Mouse (Mus musculus): ENCODE results near the gene Hddc3.

DNA sequence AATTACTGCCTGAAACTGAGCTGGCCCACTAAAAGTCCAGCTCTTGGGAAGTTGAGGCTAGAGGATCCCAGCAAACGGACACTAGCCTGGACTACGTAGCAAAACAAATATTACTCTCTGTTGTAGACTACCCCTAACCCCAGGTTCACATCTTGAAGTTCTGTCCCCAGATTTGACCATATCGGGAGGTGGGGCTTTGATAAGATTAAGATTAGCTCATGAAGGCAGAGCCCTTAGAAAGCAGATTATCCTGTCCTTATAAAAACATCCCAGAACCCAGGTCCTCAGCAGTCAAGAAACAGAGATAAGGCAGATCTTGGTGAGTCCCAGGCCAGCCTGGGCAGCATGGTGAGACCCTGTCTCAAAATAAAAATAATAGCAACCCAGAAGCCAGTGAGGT, 29.3 kb downstream of the Hddc3 start:
- no peak for TF ChIP-seq TBP (conservative IDR thresholded peaks at IDR 0.05; ENCODE audit: low read depth, low read length)
- no peak for TF ChIP-seq KAT2A (IDR thresholded peaks at IDR 0.05; ENCODE audit: insufficient replicate concordance, low read length)
- TF ChIP-seq CTCF (conservative IDR thresholded peaks at IDR 0.05 in 1 of 2, IDR thresholded peaks at IDR 0.05 in 1 of 2; ENCODE audit: low read depth in 2 of 2, low read length in 2 of 2): no peak
- TF ChIP-seq POLR2A (IDR thresholded peaks at IDR 0.05; ENCODE audit: low read depth, low read length): no peak
- no peak for TF ChIP-seq HCFC1 (IDR thresholded peaks at IDR 0.05; ENCODE audit: low read depth, low read length)
- TF ChIP-seq ZNF384 (IDR thresholded peaks at IDR 0.05; ENCODE audit: low read depth, low read length): no peak
- no peak for TF ChIP-seq POLR2AphosphoS2 (IDR thresholded peaks at IDR 0.05; ENCODE audit: low read depth, low read length)
- TF ChIP-seq MAFK (IDR thresholded peaks at IDR 0.05; ENCODE audit: insufficient replicate concordance, low read length): no peak
- TF ChIP-seq CHD2 (IDR thresholded peaks at IDR 0.05; ENCODE audit: low read length): no peak
- TF ChIP-seq ELF1 (IDR thresholded peaks at IDR 0.05; ENCODE audit: low read depth, low read length): no peak
- TF ChIP-seq ZC3H11A (IDR thresholded peaks at IDR 0.05; ENCODE audit: low read depth, low read length): no peak
